Mouse (Mus musculus) kidney, embryonic 14.5 days (tissue): ENCODE data around the gene Bsx. TPM values are rescaled to one million over a fixed set of nuclear protein-coding genes. Genes with fewer than 3 reads are reported as not detected.
A peak's percentile ranks its signal among the peaks of the same experiment; 100 is the strongest.

Experiments used
- ATAC-seq: fragments of 200-750 bp; cut with Nextera tagmentation; 2 replicates; pipeline ENCODE4 v1.8.0; 2017; ENCODE audit warnings: moderate number of reproducible peaks, mild to moderate bottlenecking, moderate TSS enrichment, moderate library complexity; ENCODE audit not compliant: low FRiP score, low TSS enrichment
- H3K27ac ChIP-seq: fragments of 300-500 bp; sonication (generic); 2 replicates; pipeline ENCODE4 v1.5.1; 2014; ENCODE audit warnings: low read depth, mild to moderate bottlenecking, low read length, moderate library complexity, mixed read lengths
- H3K27me3 ChIP-seq: fragments of 300-500 bp; sonication (generic); 2 replicates; pipeline ENCODE4 v1.6.1; 2014; ENCODE audit warnings: mild to moderate bottlenecking, low read length; ENCODE audit not compliant: control insufficient read depth, insufficient read depth
- H3K36me3 ChIP-seq: fragments of 300-500 bp; sonication (generic); 2 replicates; pipeline ENCODE4 v1.6.1; 2014; ENCODE audit warnings: low read length, mixed read lengths; ENCODE audit not compliant: control insufficient read depth, insufficient read depth
- H3K4me1 ChIP-seq: fragments of 300-500 bp; sonication (generic); 2 replicates; pipeline ENCODE4 v1.6.1; 2014; ENCODE audit warnings: low read length, mixed read lengths; ENCODE audit not compliant: control insufficient read depth, insufficient read depth
- H3K4me2 ChIP-seq: fragments of 300-500 bp; sonication (generic); replicated peaks from 2 replicates; pipeline ENCODE4 v1.6.1; 2014; ENCODE audit warnings: low read depth, mild to moderate bottlenecking, low read length
- H3K4me3 ChIP-seq: fragments of 300-500 bp; sonication (generic); 2 replicates; pipeline ENCODE4 v1.5.1; 2014; ENCODE audit warnings: mild to moderate bottlenecking, low read length
- H3K9ac ChIP-seq: fragments of 300-500 bp; sonication (generic); 2 replicates; pipeline ENCODE4 v1.6.1; 2014; ENCODE audit warnings: low read depth, mild to moderate bottlenecking, low read length, moderate library complexity
- H3K9me3 ChIP-seq: fragments of 300-500 bp; sonication (generic); 2 replicates; pipeline ENCODE4 v1.6.1; 2016; ENCODE audit warnings: low read length; ENCODE audit not compliant: control insufficient read depth
- WGBS: fragments of 180-500 bp; shearing (Covaris S2); extraction: QIAGEN DNeasy Blood & Tissue Kit; methylation state at CpG from one replicate; pipeline ENCODE4 v1.1.7; 2014; 5-methylcytosine and 5-hydroxymethylcytosine counted together
- polyA plus RNA-seq: library from polyadenylated mRNA; unstranded; fragments of >200 nt; fragmentation: Nextera tagmentation; extraction: Ambion mirVana; gene quantifications from 2 replicates; pipeline ENCODE4 v1.2.1, GENCODE M21; 2014

The Bsx gene
- polyA plus RNA-seq: not detected in 2 replicates

DNA sequence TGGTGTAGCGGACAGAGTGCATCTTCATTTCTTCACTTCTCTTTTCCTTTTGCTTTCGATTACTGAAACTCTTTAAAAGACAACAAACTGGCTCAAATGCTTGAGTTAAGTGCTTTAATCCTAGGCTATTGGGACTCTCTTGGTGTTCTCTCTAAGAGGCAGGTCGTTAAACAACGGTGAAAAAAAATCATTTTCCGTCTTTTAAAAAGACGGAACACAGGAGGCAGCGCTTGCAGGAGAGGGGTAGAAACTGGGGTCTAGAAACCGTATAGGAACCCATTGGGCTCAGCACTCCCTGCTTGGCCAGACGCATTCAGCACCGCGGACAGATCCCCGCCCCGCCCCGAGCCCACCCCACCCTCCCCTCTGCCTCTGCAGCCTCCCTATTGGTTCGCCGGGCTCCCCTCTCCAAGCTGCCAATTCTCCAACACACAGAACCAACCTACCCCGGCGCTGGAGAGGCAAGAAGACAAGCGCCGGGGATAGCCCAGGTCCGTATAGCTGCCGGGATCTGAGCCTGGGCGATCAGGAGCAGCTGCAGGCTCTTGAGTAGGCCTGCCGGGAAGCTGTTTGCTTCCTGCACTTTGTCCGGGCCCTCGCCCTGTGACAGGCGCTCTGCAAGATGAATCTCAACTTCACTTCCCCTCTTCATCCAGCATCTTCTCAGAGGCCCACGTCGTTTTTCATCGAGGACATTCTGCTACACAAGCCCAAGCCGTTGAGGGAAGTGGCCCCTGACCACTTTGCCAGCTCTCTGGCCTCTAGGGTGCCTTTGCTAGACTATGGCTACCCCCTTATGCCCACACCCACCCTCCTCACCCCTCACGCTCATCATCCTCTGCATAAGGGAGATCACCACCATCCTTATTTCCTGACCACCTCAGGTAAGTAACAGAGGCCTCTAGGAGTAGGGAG lies at the start of gene Bsx:
TSS of gene Bsx (plus strand) at position 572 of the 915 bp plus-strand sequence.
- H3K9ac ChIP-seq: no peak within 1 kb of the TSS
- no peaks in the 10 kb centered on the region for H3K9me3 ChIP-seq
- peak within 1 kb of the TSS; percentile 16; the same call in 1 of the 2 replicates for H3K4me3 ChIP-seq
- WGBS: 2% methylated on average over 32 of the region's 32 CpGs
- no peak within 1 kb of the TSS for H3K27ac ChIP-seq
- peak; percentile 87 for ATAC-seq
- H3K27me3 ChIP-seq: peaks cover 94% of the 10 kb centered on the region
- peaks cover 5% of the 10 kb centered on the region; the same call in 1 of the 2 replicates for H3K4me1 ChIP-seq
- peak within 1 kb of the TSS; percentile 35; the same call in 1 of the 2 replicates for H3K4me2 ChIP-seq
- no peaks in the 10 kb centered on the region for H3K36me3 ChIP-seq

DNA sequence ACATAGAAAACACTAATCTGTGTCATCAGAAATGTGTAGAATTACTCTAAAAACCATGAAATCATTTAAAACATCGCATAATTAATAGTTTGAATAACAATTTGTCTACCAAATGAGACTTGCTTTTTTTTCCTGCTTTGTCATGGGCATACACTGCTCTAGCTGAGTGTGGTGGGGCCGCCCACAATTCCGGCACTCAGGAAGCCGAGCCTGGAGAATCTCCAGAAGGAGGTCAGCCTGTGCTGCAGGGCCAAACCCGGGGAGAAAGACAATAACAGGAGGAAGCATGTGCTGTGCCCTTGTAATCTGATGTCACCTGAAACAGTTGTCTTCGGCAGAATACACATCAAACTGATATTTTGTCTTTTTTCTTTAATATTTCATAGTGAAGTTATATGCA lies 48.3 kb upstream of the Bsx start:
- Histone ChIP-seq H3K4me2 (no peak overlapping the region), H3K9me3 (no peaks in the 10 kb centered on the region), H3K9ac (no peak overlapping the region), H3K36me3 (no peaks in the 10 kb centered on the region), H3K27ac (no peak overlapping the region), H3K27me3 (no peaks in the 10 kb centered on the region), H3K4me1 (no peaks in the 10 kb centered on the region), H3K4me3 (no peak overlapping the region)
- no peak for ATAC-seq
- 47% methylated on average over 6 of the region's 6 CpGs for WGBS

DNA sequence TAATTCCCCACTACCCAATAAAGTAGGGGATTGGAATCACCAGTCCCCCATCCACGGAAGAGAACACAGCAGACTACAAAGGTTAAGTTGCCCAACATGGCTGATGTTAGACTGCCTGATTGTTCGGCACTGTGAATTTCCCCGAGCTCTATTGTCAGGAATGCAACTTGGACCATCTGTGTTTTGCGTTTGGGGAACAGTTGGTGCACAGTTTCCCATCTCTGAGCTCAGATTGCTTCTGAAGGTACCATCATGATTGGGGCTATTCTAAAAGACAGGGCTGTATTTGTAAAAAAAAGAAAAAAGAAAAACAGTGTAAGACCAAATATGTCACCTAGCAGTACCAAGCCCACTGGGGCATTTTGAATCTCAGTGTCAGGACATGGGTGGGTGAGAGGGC lies 46.6 kb upstream of the Bsx start:
- H3K4me1 ChIP-seq: no peaks in the 10 kb centered on the region
- no peaks in the 10 kb centered on the region for H3K36me3 ChIP-seq
- no peak overlapping the region for H3K4me3 ChIP-seq
- no peak overlapping the region for H3K9ac ChIP-seq
- H3K27me3 ChIP-seq: no peaks in the 10 kb centered on the region
- no peak for ATAC-seq
- H3K27ac ChIP-seq: no peak overlapping the region
- WGBS: 84% methylated on average over 4 of the region's 4 CpGs
- H3K9me3 ChIP-seq: no peaks in the 10 kb centered on the region
- H3K4me2 ChIP-seq: no peak overlapping the region

DNA sequence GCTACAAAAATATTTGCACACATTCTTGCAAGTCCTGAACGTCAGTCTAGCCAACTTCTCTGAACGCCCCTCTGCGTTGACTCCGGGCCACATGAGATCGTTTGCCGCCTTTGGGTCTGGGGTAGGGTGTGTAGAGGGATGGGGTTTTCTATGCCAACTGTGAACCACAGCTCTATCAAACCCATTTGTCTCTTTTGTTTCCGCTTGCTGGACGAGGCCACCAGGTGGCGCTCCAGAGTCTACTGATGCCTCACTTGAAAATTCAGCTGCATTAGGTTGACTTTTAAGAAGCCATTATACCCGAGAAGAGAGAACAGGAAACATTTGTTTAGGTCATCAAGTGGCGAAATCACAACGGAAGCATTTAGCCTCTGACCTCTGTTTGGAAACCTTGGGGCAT lies 39.4 kb upstream of the Bsx start:
- H3K27ac ChIP-seq: no peak overlapping the region
- no peaks in the 10 kb centered on the region for H3K36me3 ChIP-seq
- H3K9ac ChIP-seq: no peak overlapping the region
- no peaks in the 10 kb centered on the region for H3K9me3 ChIP-seq
- no peaks in the 10 kb centered on the region for H3K27me3 ChIP-seq
- H3K4me1 ChIP-seq: no peaks in the 10 kb centered on the region; the same call in 1 of the 2 replicates
- no peak overlapping the region for H3K4me3 ChIP-seq
- WGBS: 4% methylated on average over 12 of the region's 12 CpGs
- peak; percentile 43; the same call in 1 of the 2 replicates for ATAC-seq
- no peak overlapping the region for H3K4me2 ChIP-seq

DNA sequence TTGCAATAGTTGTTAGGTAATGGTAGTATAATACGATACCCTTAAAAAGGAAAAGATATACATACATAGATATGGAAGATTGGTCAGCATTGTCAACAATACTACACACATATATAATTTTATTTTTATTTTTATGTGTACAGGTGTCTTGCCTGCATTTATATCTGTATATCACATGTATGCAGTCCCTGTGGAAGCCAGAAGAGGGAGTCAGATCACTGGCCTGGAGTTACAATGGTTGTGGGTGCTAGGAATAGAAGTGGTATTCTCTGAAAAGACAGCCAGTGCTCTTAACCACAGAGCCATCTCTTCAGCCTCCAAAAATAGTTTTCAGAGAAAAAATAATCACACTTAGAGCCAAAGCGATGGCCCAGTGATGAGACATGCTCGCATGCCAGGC lies 37.2 kb upstream of the Bsx start:
- no peak overlapping the region for H3K9ac ChIP-seq
- H3K27me3 ChIP-seq: no peaks in the 10 kb centered on the region
- 88% methylated on average over 3 of the region's 3 CpGs for WGBS
- no peak for ATAC-seq
- H3K27ac ChIP-seq: no peak overlapping the region
- H3K36me3 ChIP-seq: no peaks in the 10 kb centered on the region
- no peaks in the 10 kb centered on the region for H3K9me3 ChIP-seq
- H3K4me3 ChIP-seq: no peak overlapping the region
- no peaks in the 10 kb centered on the region; the same call in 1 of the 2 replicates for H3K4me1 ChIP-seq
- no peak overlapping the region for H3K4me2 ChIP-seq

DNA sequence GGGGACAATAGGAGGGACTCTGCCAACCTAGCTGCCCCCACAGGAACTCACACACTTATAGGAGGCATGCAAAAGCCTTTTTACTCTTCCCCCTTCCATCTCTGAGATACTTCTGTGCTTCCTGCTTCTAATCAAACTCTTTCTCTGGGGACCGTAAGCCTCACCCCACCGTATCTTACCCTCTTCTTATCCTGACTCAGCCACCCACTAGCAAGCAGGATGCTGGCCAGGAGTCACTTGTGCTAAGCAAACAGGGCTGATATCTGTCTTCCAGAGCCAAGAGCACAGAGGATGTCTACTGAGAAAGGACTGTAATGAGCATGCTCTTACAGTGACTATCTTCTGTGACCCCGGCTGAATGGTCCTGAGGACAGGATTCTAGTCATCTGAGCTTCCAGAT lies 34.3 kb upstream of the Bsx start:
- no peaks in the 10 kb centered on the region for H3K27me3 ChIP-seq
- H3K36me3 ChIP-seq: no peaks in the 10 kb centered on the region
- no peak overlapping the region for H3K27ac ChIP-seq
- ATAC-seq: no peak
- H3K4me2 ChIP-seq: no peak overlapping the region
- no peaks in the 10 kb centered on the region; the same call in 1 of the 2 replicates for H3K4me1 ChIP-seq
- no peaks in the 10 kb centered on the region for H3K9me3 ChIP-seq
- 79% methylated on average over 3 of the region's 3 CpGs for WGBS
- H3K9ac ChIP-seq: no peak overlapping the region
- H3K4me3 ChIP-seq: no peak overlapping the region

DNA sequence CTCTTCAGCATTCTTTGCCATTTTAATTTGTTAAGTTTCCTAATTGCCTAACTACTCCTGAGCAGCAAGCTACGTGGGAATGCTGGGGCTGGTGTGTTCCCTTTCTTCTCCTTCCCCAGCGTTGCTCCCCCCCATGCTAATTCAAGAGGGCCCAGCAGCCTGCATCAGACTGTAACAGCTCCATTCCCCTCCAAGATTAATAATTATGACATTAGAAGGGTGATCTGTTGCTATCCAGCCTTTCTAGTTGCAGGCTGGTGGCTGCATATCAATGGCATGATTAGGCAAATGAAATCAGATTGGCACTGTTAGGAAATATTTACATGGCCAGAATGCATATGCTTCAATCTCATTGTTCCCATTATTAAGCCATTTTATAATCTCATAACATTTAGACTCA lies 22.4 kb upstream of the Bsx start:
- no peak for ATAC-seq
- WGBS: 54% methylated on average over 2 of the region's 2 CpGs
- H3K9ac ChIP-seq: no peak overlapping the region
- H3K27me3 ChIP-seq: peaks cover 3% of the 10 kb centered on the region; the same call in 1 of the 2 replicates
- no peaks in the 10 kb centered on the region for H3K9me3 ChIP-seq
- no peaks in the 10 kb centered on the region for H3K36me3 ChIP-seq
- no peak overlapping the region for H3K4me3 ChIP-seq
- no peaks in the 10 kb centered on the region for H3K4me1 ChIP-seq
- H3K4me2 ChIP-seq: no peak overlapping the region
- H3K27ac ChIP-seq: no peak overlapping the region

DNA sequence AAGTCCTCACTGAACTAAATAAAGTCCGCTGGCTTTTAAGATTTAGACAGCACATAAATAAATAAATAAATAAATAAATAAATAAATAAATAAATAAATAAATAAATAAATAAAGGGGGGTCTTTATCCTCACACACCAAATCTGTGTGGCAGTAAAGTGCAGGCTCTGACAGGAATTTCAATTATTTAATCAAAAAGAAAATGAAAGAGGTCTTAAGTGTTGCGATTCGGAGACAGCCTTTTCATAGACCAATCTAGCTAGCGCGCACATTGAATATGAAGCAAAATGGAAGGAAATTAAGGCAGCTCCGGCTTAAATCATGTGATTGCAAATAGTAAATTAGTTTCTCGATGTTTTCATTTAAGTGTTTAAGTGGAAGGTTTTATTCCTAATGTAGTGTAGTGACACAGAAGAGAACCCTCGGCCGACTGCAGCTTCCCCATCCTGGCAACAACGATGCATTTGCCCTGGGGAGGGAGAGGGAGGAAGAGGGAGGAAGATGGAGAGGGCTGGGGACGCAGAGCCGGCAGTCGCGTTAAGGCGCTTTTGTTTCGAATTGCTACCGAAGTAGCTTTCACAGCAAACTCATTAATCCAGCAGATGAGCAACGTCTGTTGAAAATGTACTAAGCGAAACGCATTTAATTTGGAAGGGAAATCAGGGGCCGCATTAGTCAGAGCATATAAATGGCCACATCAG lies 15.3 kb upstream of the Bsx start:
- Histone ChIP-seq H3K4me2 (peak overlapping the region; percentile 35), H3K27me3 (peaks cover 25% of the 10 kb centered on the region), H3K9ac (0 out of 2 replicates have a peak overlapping the region, but pooled peaks have one; percentile 2), H3K27ac (no peak overlapping the region), H3K4me3 (peak overlapping the region; percentile 28), H3K36me3 (no peaks in the 10 kb centered on the region), H3K9me3 (no peaks in the 10 kb centered on the region), H3K4me1 (no peaks in the 10 kb centered on the region)
- ATAC-seq: no peak
- 10% methylated on average over 21 of the region's 21 CpGs for WGBS

DNA sequence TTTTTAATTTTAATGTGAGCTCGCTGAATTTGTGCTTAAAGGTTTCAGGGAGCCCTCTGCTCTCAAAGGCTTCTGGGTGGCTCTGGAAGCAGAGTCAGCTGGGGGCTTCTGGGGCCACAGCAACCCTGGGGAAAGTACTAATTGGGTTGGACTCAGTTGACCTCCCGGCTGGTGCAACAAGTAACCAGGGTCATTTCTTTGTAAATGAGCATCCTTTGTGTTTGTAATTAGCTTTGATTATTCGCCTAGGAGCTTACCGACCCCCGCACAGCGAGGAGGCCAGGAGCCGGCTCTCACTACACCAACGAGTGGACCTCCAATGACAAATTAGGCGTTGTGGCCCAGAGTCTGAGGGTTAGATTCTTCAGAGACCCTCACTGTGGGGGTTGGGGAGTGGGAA lies 14.7 kb upstream of the Bsx start:
- Histone ChIP-seq H3K27me3 (peaks cover 25% of the 10 kb centered on the region), H3K4me3 (peak overlapping the region; percentile 28), H3K9ac (no peak overlapping the region), H3K36me3 (no peaks in the 10 kb centered on the region), H3K9me3 (no peaks in the 10 kb centered on the region), H3K4me2 (peak overlapping the region; percentile 35), H3K27ac (no peak overlapping the region), H3K4me1 (no peaks in the 10 kb centered on the region)
- no peak for ATAC-seq
- 6% methylated on average over 9 of the region's 9 CpGs for WGBS
